8 mouse cellular contexts compared by ENCODE assay signal in genomic region chr12:69500600-69501345, GRCm38 (mm10).
DNase-seq lines count a peak whose midpoint lies in the region; ATAC-seq lines count a peak whose summit lies in the region.

No protein-coding gene starts in this region.

- no peak for ATAC-seq in forebrain, embryonic 11.5 days (replicated peaks; ENCODE audit: low FRiP score)
- ATAC-seq in heart, embryonic 13.5 days (ENCODE audit: extremely low read depth, insufficient number of reproducible peaks, low FRiP score, low TSS enrichment), result no peak

- intact Hi-C loops in left cerebral cortex, postnatal 4 days (cut with DNase I), result no loop called here

- H3K9me3 ChIP-seq in forebrain, embryonic 10.5 days, result no peaks in the 10 kb centered on the region
- H3K9me3 ChIP-seq in forebrain, embryonic 11.5 days (ENCODE audit: control insufficient read depth, low read length), result no peaks in the 10 kb centered on the region
- no peaks in the 10 kb centered on the region for H3K9me3 ChIP-seq in heart, embryonic 13.5 days

- H3K4me1 ChIP-seq in forebrain, embryonic 10.5 days, result peaks cover 26% of the 10 kb centered on the region
- H3K4me1 ChIP-seq in forebrain, embryonic 11.5 days (replicated peaks; ENCODE audit: control insufficient read depth, insufficient read depth, low read length), result peaks cover 2% of the 10 kb centered on the region; the same call in 1 of the 2 replicates
- peaks cover 51% of the 10 kb centered on the region for H3K4me1 ChIP-seq in heart, embryonic 13.5 days

- H3K9ac ChIP-seq in forebrain, embryonic 11.5 days (ENCODE audit: low read length), result no peak overlapping the region
- no peak overlapping the region for H3K9ac ChIP-seq in heart, embryonic 13.5 days

- H3K4me3 ChIP-seq in forebrain, embryonic 10.5 days, result no peak overlapping the region
- H3K4me3 ChIP-seq in forebrain, embryonic 11.5 days (ENCODE audit: low read depth, low read length), result no peak overlapping the region
- no peak overlapping the region for H3K4me3 ChIP-seq in heart, embryonic 13.5 days

- H3K4me2 ChIP-seq in forebrain, embryonic 11.5 days (ENCODE audit: low read depth, low read length, severe bottlenecking), result no peak overlapping the region
- no peak overlapping the region for H3K4me2 ChIP-seq in heart, embryonic 13.5 days

- 75% methylated on average over 15 of the region's 15 CpGs for WGBS in forebrain, embryonic 10.5 days
- 76% methylated on average over 15 of the region's 15 CpGs for WGBS in forebrain, embryonic 11.5 days
- 64% methylated on average over 15 of the region's 15 CpGs for WGBS in heart, embryonic 13.5 days

- H3K36me3 ChIP-seq in forebrain, embryonic 10.5 days (replicated peaks), result no peaks in the 10 kb centered on the region
- H3K36me3 ChIP-seq in forebrain, embryonic 11.5 days (ENCODE audit: control insufficient read depth, insufficient read depth, low read length), result no peaks in the 10 kb centered on the region
- H3K36me3 ChIP-seq in heart, embryonic 13.5 days, result no peaks in the 10 kb centered on the region

- peak overlapping the region; percentile 74; the same call in 1 of the 2 replicates for H3K27ac ChIP-seq in forebrain, embryonic 10.5 days
- H3K27ac ChIP-seq in forebrain, embryonic 11.5 days (ENCODE audit: low read depth, low read length), result no peak overlapping the region
- H3K27ac ChIP-seq in heart, embryonic 13.5 days (replicated peaks), result peak overlapping the region; percentile 90

- no peak for DNase-seq in forebrain, embryonic 10.5 days (ENCODE audit: extremely low spot score, low spot score)
- no peak for DNase-seq in forebrain, embryonic 11.5 days (ENCODE audit: low spot score)
- peak; percentile 36 for DNase-seq in thymus, postnatal 4 days
- no peak for DNase-seq in thymus, postnatal 10 days (ENCODE audit: low spot score in 2 of 2)
- peak; percentile 38 for DNase-seq in left cerebral cortex, postnatal 4 days
- peak; percentile 88 for DNase-seq in skeletal muscle tissue, adult 2 months (ENCODE audit: low read depth, low spot score)
- DNase-seq in retina, postnatal 1 day, result no peak

- H3K27me3 ChIP-seq in forebrain, embryonic 10.5 days (ENCODE audit: poor library complexity, severe bottlenecking), result no peaks in the 10 kb centered on the region
- H3K27me3 ChIP-seq in forebrain, embryonic 11.5 days (ENCODE audit: control insufficient read depth, insufficient read depth, low read length), result no peaks in the 10 kb centered on the region
- no peaks in the 10 kb centered on the region for H3K27me3 ChIP-seq in heart, embryonic 13.5 days (replicated peaks)

Comparison
In these comparisons a context has a peak if more than half of its experiments do, and no peak if none do; other contexts are left out.
1. DNase-seq: peak in thymus, postnatal 4 days (single experiment), left cerebral cortex, postnatal 4 days (single experiment) and skeletal muscle tissue, adult 2 months (single experiment); none in forebrain, embryonic 10.5 days (single experiment), forebrain, embryonic 11.5 days (single experiment), thymus, postnatal 10 days (0 of 2) and retina, postnatal 1 day (single experiment).